Mouse (Mus musculus) frontal cortex, postnatal 25 days (tissue): Measurements from ENCODE around the gene Fgfr2.
"Not testable (repeated sequence)": the region's sequence is repeated elsewhere in the genome, so short reads cannot be mapped to it uniquely, and the experiment has no call there.

Source experiments
- DNase-seq, 2 experiments: peaks; one replicate each; pipeline ENCODE4 v3.0.0; 2022; ENCODE audit warnings: low spot score in 2 of 2

Gene Fgfr2

DNA sequence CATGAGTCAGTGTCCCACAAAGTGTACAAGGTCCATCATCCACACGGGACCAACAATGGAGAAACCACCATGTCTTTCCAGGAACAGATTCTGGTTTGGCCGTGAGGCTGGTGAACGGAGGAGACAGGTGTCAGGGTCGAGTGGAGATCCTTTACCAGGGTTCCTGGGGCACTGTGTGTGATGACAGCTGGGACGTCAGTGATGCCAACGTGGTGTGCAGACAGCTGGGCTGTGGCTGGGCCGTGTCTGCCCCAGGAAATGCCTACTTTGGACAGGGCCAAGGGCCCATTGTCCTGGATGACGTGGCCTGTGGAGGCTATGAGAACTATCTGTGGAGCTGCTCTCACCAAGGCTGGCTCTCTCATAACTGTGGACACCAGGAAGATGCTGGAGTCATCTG is 2073.3 kb downstream of the Fgfr2 start:
- DNase-seq: not testable (repeated sequence)

DNA sequence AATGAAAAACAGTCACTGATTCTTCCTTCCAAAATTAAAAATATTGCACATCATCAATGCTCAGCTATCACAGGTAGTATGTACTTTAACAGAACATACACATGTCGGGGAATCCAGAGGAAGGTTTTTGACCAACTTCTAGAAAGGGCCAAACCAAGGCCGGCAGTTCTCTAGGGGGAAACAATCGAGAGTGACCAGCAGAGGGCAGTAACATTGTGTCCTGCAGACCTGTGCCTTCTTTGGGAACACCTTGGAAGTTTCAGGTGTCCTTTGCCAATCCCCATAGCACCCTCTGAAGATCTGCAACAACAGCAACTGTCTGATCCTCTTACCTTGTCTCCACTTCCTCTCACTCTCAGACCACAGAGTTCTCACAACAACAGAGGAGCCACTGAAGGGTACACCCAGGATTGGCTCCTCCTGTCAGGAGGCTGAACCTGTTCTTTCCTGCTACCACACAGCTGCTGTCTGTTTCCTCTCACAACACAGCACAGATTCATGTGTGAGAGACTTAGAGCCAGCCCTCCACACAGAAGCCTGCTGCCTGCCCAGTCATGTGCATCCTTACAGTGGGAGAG is 2077.8 kb downstream of the Fgfr2 start:
- DNase-seq: not testable (repeated sequence)

DNA sequence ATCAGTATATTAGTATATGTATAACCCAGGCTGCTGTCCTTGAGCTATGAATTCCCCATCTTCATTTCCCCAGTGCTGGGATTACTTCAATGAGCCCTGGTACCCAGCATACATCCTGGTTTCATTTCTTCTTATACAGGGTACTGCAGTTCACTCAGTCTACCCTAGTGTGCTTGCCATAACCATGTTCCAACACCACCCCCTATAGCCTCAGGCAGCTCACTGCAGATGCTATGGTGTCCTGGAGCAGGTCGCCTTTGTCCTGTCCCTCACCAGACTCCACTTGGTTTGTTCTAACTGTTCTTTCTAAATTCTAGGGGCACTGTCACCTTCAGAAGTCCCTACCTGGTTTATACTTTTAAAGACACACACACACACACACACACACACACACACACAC is 2080.5 kb downstream of the Fgfr2 start:
- DNase-seq: no peak

DNA sequence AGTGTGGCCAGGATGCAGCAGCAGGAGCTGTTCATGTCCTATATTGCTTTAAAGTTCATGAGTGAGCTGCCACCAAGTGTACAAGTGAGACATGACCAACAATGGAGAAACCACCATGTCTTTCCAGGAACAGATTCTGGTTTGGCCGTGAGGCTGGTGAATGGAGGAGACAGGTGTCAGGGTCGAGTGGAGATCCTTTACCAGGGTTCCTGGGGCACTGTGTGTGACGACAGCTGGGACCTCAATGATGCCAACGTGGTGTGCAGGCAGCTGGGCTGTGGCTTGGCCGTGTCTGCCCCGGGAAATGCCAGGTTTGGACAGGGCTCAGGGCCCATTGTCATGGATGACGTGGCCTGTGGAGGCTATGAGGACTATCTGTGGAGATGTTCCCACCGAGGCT is 2082.4 kb downstream of the Fgfr2 start:
- not testable (repeated sequence) for DNase-seq

DNA sequence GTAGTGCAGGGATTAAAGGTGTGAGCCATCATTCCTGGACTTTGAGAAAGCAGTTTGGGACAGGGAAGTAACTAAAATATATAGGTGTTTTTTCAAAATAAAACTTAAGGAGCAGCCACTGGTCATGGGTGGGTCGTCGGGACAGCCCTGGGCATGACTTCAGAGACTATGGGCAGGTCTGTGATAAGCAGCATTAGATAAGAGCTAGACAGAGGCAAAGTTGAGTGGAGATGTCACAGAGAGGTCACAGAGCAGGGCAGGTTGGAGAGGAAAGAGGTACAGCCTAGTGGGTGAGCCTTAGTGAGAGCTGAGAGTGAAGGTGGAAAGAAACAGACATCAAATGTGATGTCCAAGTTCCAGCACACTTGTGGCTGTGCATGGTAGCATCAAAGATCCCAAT is 2086.1 kb downstream of the Fgfr2 start:
- DNase-seq: no peak

DNA sequence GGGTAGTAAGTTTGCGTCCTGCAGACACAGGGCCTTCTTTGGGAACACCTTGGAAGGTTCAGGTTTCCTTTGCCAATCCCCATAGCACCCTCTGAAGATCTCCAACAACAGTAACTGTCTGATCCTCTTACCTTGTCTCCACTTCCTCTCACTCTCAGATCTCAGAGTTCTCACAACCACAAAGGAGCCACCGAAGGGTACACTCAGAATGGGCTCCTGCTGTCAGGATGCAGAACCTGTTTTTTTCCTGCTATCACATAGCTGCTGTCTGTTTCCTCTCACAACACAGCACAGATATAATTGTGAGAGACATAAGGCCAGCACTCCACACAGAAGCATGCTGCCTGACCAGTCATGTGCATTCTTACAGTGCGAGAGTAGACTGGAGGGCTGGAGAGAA is 2086.8 kb downstream of the Fgfr2 start:
- no peak for DNase-seq

DNA sequence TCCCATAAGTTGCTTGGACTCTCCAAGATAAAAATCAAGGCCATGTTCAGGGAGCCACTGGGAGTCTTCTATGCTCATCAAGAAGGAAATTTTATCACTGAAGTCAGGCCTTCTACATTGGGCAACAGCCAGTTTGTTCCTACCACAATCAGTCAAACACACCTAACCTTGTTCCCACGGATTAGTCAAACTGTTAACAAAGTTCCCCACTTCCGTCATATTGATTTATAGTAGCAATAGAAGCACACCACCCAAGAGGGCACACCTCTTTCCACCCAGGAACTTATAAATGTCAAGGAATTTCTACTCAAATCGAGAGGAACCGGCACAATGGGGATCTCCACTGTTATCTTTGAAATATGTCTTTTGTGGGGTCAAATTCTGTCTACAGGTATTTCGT is 2091.4 kb downstream of the Fgfr2 start, which contains the start of gene Dmbt1:
TSS of gene Dmbt1 (plus strand) at position 299 of the 400 bp plus-strand sequence.
- no peak for DNase-seq

DNA sequence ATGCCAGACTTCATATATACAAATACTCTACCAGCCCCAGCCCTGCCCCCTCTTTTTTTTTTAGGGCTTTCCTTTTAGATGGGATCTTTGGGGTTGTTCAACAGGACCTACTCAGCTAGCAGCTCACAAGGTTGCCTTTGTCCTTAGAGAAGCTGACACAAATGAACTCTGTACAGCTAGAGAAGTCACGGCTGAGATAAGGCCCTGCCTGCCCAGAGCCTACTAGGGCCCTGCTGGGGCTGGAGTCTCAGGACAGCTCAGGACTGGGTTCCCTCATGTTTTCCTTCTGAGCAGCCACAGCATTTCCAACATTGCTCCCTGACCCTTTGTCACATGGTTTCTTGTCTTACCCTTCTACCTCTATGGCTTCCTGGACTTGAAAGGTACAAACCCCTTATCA is 2095.6 kb downstream of the Fgfr2 start:
- no peak for DNase-seq

DNA sequence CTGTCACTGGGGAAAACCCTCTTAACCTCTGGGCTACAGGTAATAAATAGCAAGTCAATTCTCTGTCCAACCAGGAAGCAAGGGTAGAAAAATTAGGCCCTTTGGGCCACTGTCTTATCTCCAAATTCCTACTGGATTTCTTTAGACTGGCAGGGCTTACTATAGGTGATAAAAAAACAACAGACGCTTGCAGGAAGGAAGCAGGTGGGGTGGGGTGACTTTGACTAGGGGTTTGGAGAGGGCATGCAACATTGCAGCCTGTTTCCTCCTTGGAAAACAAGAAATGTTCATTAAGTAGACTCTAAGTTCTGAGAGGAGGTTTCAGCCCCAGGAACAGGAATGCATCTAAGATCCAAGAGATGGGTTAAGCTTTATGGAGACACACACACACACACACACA is 2098.3 kb downstream of the Fgfr2 start:
- DNase-seq: no peak

DNA sequence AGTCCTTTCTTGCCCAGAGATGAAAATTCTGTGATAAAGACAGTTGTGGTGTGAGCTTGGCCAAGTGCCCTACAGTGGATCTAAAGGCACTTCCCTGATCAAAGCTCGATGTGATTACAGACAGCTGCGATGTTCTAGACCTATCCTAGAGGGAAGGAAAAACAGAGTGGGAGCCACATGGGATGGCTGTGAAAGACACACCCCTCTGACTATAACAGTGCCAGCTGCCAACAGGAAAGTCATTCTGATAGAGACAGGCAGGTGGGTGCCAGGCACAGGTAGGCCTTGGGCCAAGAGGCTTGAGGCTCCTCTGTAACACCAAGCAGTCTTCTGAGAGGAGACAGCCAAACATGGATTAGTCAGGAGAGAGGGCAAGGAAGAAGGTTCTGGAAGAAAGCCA is 2104.0 kb downstream of the Fgfr2 start:
- no peak for DNase-seq

DNA sequence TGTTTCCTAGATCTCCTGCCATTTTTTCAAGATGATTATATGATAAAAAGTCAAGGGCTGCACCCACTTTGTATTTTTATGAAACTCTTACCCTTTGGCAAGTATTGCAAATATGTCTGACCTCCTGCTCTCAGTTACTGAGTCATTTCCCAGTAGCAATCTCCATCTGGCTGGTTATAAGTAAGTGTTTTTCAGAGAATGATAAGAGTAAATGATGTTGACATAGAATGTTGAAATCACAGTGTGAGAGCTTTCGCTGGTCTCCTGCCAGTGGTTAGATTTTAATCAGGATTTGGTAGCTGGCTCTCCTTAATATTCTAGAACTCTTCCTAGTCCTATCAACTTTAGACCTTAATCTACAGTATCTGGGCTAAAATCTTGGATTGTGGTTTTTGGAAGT is 2111.2 kb downstream of the Fgfr2 start:
- no peak for DNase-seq

DNA sequence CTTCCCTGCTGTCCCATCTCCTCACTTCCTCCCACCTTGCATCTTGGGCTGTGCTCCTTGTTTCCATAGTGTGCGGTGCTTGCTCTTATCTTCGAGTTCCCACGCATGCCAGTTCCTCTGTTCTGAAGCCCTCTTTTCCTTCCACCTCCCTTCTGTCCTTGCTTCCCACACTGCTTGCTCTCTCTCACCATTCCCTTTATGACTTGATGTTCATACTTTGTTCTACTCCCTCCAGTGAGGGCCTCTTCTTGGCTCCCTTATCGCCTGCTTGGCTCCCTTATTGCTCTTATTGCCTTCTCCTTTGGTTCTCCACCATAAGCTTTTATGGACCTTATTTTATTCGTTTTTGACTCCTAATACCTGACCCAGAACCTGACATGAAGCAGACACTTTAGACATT is 2114.0 kb downstream of the Fgfr2 start:
- DNase-seq: no peak

DNA sequence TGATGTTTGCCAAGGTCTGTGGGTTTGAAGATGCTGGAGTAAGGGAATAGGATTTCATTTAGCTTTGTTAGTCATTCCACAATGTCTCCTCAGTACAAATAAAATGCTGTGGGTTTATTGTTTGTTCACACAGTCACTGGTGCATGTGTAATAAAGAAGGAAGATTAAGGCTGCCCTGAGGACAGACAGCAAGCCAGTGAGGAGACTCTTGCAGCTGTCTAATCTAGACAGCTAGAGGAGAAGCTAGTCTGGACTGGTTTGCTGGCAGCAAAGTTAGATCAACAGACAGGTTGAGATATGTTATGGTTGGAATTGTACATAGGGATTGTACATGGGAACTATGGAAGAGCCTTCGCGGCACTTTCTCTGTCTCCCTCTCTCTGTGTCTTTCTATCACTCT is 2115.9 kb downstream of the Fgfr2 start:
- no peak for DNase-seq

DNA sequence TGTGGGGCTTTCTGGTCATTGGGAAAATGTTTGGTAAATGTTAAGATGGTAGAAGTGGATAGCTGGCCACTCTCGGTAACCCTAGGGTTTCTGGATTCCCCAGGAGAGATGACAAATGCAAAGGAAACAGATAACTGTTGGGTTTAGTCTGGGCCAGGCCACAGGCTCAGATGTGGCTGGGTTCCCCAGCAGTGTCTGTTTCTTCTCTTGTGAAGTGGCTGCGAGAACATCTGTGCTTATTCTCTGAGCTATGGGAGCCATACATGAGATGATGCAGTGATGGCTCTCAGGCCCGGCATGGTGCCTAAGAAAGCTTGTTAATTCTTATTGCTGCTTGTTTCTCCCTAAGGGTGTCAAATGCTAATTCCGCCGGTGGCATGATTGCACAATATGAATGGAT is 2119.1 kb downstream of the Fgfr2 start:
- no peak for DNase-seq

DNA sequence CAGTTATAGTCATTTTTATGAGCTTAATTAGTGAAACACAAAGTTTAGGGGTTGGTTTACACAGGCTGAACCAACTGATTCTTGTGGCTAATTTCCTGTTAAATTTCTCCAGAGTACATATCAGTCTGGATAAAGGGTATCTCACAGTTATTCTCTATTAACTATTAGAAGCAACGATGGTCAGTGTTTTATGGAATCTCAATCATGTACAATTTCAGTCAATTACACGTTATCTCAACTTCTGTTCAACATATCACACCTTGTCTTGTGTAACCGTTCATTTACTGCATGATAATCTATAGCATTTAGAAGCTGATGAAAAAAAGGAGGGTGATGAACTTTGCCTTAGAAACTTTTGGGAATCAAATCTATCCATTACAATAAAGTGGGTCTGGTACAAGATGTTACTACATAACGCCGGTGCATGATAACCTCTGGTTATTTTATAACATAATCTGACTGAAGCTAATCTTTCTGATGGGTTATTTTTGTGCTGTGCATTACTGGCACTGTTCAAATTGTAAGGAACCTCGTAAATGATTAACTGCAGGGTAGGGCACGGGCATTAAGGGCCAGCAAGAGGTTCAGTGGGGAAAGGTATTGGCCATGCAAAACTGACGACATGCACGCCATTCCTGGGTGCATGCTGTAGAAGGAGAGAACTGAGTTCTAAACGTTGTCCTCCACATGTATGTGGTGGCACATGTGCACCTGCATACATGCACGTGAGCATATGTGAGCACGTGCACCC is 2121.0 kb downstream of the Fgfr2 start:
- no peak for DNase-seq

DNA sequence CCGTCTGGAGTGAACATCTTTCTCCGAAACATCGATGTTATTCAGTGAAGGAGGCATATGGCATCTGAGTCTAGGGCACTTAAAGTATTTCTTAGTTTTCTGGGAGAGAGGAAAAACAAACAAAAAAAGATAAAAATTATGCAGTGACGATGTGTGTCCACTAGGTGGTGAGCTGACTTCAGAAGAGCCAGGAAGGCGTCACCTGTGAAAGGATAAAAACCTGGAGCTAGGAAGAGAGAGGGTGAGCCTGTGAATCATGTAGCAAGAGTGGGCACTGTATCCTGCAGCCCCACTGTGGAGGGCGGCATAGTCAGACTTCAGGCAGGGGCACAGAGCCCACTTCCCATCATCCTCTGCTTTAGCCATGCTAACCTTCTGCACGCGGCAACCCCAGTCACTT is 2129.2 kb downstream of the Fgfr2 start:
- DNase-seq: no peak

DNA sequence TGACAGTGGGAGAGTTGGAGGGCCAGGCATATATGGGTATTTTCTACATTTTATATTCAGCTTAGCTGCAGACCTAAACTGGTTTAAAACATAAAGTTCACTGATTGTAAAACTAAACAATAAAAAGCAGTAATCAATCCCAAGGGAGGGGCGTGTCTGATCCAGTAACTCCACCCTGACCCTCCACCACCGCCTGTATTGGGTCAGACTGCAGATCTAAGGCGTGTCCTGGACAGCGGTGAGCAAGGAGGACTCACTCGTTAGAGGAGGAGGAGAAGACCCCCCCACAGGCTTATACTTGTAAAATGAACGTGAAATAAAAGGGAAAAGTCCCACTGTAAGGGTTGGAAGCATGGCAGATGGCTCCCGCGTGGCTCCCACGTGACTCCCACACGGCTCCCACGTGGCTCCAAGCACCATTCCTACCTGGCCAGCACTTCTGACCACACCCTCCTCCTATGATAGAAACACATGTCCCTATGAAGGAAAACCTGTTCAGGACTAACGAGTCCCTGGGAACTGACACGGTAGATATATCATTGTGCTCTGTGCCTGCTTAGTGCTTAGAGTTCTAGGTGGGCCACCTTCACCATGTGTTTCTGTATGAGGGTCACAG is 2131.9 kb downstream of the Fgfr2 start:
- DNase-seq: no peak

DNA sequence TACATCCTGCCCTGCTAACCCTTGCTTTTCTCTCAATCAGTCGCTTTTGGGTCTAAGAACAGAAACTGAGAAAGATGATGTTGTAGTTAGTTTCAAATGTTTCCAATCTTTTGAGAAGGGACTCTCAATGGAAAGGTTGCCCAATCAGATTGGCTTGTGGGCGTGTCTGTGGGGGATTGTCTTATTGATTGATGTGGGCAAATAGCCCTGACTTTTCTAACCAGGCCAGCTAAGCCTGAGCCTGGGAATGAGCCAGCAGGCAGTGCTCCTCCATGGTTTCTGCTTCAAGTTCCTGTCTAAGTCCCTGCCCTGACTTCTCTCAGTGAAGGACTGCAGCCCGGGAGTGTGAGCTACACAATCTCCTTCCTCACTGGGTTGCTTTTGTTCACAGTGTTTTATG is 2133.8 kb downstream of the Fgfr2 start:
- DNase-seq: no peak

DNA sequence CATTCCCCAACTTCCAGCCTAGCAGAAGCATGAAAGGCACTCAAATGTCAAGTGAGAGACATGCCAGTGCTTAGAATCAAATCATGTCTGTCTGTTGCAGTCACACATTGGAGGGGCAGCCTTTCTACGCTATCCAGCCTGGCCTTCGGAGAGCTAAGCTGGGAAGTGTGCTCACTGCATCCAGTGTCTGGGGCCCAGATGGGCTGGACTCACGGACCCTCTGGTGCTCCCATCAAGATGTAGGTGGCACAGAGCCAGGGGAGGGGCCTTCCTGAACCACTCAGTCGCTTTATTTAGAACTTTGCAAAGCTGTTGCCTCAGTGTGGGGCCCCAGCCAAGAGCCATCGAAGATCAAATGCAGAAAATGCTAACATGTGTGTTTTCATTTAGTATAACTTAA is 2135.0 kb downstream of the Fgfr2 start:
- no peak for DNase-seq

DNA sequence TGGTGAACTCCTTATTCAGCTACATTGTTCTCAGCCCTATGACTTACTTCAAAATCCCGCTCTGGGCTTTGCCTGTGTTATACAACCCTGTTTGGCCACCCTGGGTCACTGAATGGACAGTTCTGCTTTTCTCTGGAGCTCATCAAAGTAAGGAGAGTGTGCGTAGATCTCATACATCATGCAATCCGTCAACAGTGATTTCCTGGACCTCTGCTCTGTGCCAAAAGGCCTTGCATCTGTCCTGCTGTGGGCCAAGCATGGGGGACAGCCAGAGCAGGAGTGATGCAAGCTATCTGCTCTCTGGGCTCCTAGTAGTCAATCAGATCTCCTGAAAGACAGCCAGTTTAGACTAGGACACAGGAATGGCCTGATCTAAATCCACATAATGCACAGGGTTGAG is 2137.4 kb downstream of the Fgfr2 start:
- DNase-seq: no peak

DNA sequence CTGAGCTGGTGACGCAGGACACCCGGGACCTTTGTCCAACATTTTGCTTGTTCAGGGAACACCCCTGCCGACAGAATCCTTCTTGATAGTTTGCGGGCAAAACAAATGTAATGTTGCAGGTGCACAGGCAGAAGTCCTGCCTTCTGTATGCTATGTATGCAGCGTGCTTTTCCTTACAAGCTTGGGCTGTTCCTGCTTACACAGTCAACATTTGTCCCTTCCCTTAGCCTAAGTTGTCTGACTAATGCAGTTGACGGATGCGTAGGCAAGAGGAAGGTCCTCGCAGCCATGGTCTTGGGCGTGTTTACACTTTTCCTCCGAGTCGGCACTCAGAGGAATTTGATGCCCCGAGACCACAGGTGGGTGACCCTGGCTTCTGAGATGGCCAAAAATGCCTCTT is 2138.0 kb downstream of the Fgfr2 start:
- no peak for DNase-seq

DNA sequence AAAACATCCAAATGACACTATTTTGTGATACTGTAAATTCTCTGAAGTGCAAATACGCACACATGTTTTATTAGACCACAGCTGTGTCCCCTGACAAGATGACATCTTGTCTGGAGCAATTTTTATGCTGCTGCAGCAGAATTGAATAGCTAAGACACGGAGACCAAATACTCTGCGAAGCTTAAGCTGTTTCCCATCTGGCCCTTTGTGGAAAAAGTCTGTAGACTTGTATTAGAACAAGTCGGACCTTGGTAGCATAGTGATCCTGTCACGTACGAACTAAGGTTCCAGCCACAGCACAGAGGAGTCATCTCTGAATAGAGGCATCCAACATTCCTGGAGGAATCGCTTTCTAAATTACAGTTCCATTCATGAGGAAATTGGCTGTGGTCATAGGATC is 2138.9 kb downstream of the Fgfr2 start:
- DNase-seq: no peak

DNA sequence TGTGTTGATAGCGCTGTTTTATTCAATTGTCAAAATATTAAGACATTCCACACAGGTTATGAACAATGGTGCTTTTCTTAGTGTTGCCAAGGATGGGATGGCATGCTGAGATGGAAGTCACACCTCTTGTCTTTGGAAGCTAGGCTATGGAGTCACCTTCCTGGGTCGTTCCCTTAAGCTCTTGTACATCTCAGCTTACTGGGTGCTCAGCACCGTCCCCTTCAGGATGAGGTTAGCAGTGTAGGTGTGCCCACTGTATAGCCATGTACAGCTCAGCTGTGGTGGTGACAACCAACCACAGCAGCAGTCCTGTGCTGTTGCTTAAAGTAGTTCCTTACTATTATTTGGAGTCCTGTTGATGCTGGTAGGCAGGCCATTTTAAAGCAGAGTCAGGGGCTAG is 2140.3 kb downstream of the Fgfr2 start:
- DNase-seq: no peak
